Mouse (Mus musculus) 416B (cell line): ENCODE measurements around the gene Tm4sf1.
A peak's percentile ranks its signal among the peaks of the same experiment; 100 is the strongest.

Experiments used
- DNase-seq: peaks from one replicate; pipeline ENCODE4 v3.0.0; 2011; ENCODE audit warnings: low read depth

The Tm4sf1 gene

GRCm38 (mm10) chr3:57287854-57288720, 13.7 kb downstream of the Tm4sf1 start:
- DNase-seq: peak; percentile 86

- peak; percentile 26 for DNase-seq
These were observed 14.3 kb downstream of the Tm4sf1 start for GRCm38 (mm10) chr3:57287438-57287837.

GRCm38 (mm10) chr3:57278225-57278624, 23.6 kb downstream of the Tm4sf1 start:
- no peak for DNase-seq

GRCm38 (mm10) chr3:57277453-57277852, 24.3 kb downstream of the Tm4sf1 start:
- DNase-seq: peak; percentile 21

GRCm38 (mm10) chr3:57276821-57277220, 25.0 kb downstream of the Tm4sf1 start:
- DNase-seq: no peak

GRCm38 (mm10) chr3:57268994-57269393, 32.8 kb downstream of the Tm4sf1 start:
- DNase-seq: no peak

- DNase-seq: peak; percentile 57
These were observed 34.1 kb downstream of the Tm4sf1 start for GRCm38 (mm10) chr3:57267559-57268173.

- no peak for DNase-seq
These were observed 48.7 kb downstream of the Tm4sf1 start for GRCm38 (mm10) chr3:57253041-57253440.

- DNase-seq: peak; percentile 95
These were observed 49.2 kb downstream of the Tm4sf1 start for GRCm38 (mm10) chr3:57252551-57252950.

GRCm38 (mm10) chr3:57245242-57245641, 56.5 kb downstream of the Tm4sf1 start:
- no peak for DNase-seq
